Mouse (Mus musculus): Measurements from ENCODE around the gene Ksr2.

- TF ChIP-seq CTCF (IDR thresholded peaks at IDR 0.05; ENCODE audit: extremely low read depth, insufficient read depth, insufficient read length, insufficient replicate concordance) (no peak), POLR2A (IDR thresholded peaks at IDR 0.05; ENCODE audit: low read depth, low read length) (no peak)
These were observed 215.8 kb downstream of the Ksr2 start for GRCm38 (mm10) chr5:117629570-117629969.

All from spleen, adult 2 months (tissue).